Mouse (Mus musculus): ENCODE measurements around the gene Dip2c. TPM values are rescaled to one million over a fixed set of nuclear protein-coding genes. Genes with fewer than 3 reads are reported as not detected.
A peak's percentile ranks its signal among the peaks of the same experiment; 100 is the strongest.

The Dip2c gene
- 0.83 and 0.85 TPM in 2 replicates for polyA plus RNA-seq (2015; fragmentation: Nextera tagmentation; extraction: Ambion mirVana)

DNA sequence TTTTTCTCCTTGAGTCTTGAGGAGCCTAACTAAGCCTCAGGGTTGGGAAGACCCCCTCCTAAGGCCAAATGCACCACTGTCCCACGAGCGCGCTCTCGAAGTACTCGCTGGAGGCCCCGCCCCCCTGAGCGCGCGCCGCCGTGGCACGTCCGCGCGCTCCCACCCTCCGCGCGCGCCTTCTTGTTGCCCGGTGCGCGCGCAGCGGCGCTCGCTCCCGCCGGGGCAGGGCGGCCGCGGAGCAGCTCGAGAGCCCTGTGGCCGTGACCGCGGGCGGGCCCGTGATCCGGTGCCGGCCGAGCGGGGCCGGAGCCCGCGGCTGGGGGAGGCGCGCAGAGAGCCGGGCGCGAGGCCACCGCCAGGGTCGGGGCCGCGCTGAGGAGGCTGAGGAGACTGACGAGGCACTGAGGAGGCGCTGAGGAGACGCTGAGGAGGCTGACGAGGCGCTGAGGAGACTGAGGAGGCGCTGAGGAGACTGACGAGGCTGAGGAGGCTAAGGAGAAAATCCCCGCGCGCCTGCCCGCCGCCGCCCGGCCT, at the start of gene Dip2c:
TSS of gene Dip2c (plus strand) at position 207 of the 534 bp plus-strand sequence.
- WGBS (ENCODE audit: insufficient replicate concordance): 1% methylated on average over 54 of the region's 67 CpGs
- Histone ChIP-seq H3K9ac (replicated peaks) (peak within 1 kb of the TSS; percentile 75), H3K4me2 (ENCODE audit: low read depth, low read length) (peak within 1 kb of the TSS; percentile 87), H3K27ac (ENCODE audit: low read depth) (peak within 1 kb of the TSS; percentile 78), H3K4me1 (ENCODE audit: insufficient read depth) (peaks cover 3% of the 10 kb centered on the region; the same call in 1 of the 2 replicates), H3K36me3 (replicated peaks; ENCODE audit: insufficient read depth, low read length) (no peaks in the 10 kb centered on the region), H3K27me3 (ENCODE audit: insufficient read depth, low read length) (peaks cover 5% of the 10 kb centered on the region; the same call in 1 of the 2 replicates), H3K9me3 (ENCODE audit: low read length) (no peaks in the 10 kb centered on the region), H3K4me3 (ENCODE audit: low read depth, low read length) (peak within 1 kb of the TSS; percentile 76)
- ATAC-seq (peak; percentile 92), DNase-seq (peak; percentile 87)
- 0 out of 2 replicates have a peak, but pooled peaks have one; percentile 12 for TF ChIP-seq CTCF (IDR thresholded peaks at IDR 0.05; ENCODE audit: low read depth)
- TF ChIP-seq EP300 (IDR thresholded peaks at IDR 0.05; ENCODE audit: low read depth): no peak

DNA sequence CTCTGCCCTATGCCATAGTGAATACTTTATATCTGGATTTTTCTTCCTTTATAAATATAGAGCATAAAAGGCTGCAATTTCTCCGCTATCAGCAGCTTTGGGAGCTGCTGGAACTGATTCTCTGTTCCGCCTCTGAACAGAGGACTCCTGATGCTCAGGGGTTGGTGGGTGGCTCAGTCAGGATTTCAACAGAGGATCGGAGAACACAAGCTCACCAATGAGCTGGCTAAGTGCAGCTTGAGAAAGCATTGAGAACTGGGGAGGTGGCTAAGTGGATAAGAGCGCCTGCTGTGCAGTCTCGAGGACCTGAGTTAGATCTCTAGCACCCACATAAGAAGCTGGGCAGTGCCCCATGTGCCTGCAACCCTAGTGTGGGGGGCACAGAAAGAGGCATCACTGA, 49.2 kb upstream of the Dip2c start:
- Histone ChIP-seq H3K9ac (replicated peaks) (no peak overlapping the region), H3K27me3 (ENCODE audit: insufficient read depth, low read length) (no peaks in the 10 kb centered on the region), H3K4me3 (ENCODE audit: low read depth, low read length) (no peak overlapping the region), H3K9me3 (ENCODE audit: low read length) (no peaks in the 10 kb centered on the region), H3K27ac (ENCODE audit: low read depth) (no peak overlapping the region), H3K4me1 (ENCODE audit: insufficient read depth) (no peaks in the 10 kb centered on the region), H3K4me2 (ENCODE audit: low read depth, low read length) (no peak overlapping the region), H3K36me3 (replicated peaks; ENCODE audit: insufficient read depth, low read length) (no peaks in the 10 kb centered on the region)
- DNase-seq (no peak), ATAC-seq (no peak)
- TF ChIP-seq EP300 (IDR thresholded peaks at IDR 0.05; ENCODE audit: low read depth) (no peak), CTCF (IDR thresholded peaks at IDR 0.05; ENCODE audit: low read depth) (no peak)
- WGBS (ENCODE audit: insufficient replicate concordance): 77% methylated on average over 5 of the region's 5 CpGs

DNA sequence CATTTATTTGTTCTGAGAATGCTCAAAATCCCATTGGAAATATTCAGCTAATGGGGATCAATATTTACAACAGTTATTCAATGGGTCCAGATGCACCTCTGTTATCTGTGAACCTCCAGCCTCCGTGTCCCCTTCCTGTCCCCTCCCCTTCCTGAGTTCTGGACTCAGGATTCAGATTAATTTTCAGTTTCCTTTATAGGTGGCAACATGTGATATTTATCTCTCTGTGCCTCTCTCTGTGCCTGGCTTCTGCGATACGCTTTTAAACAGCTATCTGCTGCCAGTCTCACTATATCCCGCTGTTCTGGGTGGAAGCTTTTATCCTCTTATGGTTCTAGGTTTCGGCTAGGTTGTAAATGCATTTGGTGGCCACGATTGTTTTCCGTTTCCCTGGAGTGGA, 38.8 kb upstream of the Dip2c start:
- TF ChIP-seq CTCF (IDR thresholded peaks at IDR 0.05; ENCODE audit: low read depth) (no peak), EP300 (IDR thresholded peaks at IDR 0.05; ENCODE audit: low read depth) (peak; percentile 79)
- DNase-seq (no peak), ATAC-seq (peak; percentile 38; the same call in 1 of the 2 replicates)
- H3K4me1 ChIP-seq (ENCODE audit: insufficient read depth): no peaks in the 10 kb centered on the region
- H3K9ac ChIP-seq (replicated peaks): no peak overlapping the region
- 50% methylated on average over 7 of the region's 7 CpGs for WGBS (ENCODE audit: insufficient replicate concordance)
- no peak overlapping the region for H3K4me2 ChIP-seq (ENCODE audit: low read depth, low read length)
- no peak overlapping the region for H3K27ac ChIP-seq (ENCODE audit: low read depth)
- H3K27me3 ChIP-seq (ENCODE audit: insufficient read depth, low read length): no peaks in the 10 kb centered on the region
- no peak overlapping the region for H3K4me3 ChIP-seq (ENCODE audit: low read depth, low read length)
- no peaks in the 10 kb centered on the region for H3K9me3 ChIP-seq (ENCODE audit: low read length)
- H3K36me3 ChIP-seq (replicated peaks; ENCODE audit: insufficient read depth, low read length): no peaks in the 10 kb centered on the region

DNA sequence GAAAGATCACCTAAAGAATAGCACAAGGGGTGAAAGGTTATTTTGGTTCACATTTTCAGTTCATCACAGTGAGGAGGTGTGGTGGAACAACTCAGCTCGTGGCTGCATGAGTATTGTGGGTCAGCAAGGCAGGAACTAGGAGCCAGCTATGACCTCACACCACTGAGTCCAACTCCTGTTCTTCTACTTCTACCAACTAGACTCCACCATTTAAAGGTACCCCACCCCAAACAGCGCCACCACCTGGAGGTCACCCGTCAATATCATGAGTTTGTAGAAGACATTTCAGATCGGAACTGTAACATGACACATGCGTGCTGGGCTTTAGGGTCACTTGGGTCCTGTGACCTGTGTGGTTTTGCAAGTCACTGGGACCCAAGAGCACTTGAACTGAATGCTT, 37.2 kb upstream of the Dip2c start:
- no peak overlapping the region for H3K4me2 ChIP-seq (ENCODE audit: low read depth, low read length)
- ATAC-seq (no peak), DNase-seq (no peak)
- no peaks in the 10 kb centered on the region for H3K36me3 ChIP-seq (replicated peaks; ENCODE audit: insufficient read depth, low read length)
- H3K4me1 ChIP-seq (ENCODE audit: insufficient read depth): no peaks in the 10 kb centered on the region
- no peak for TF ChIP-seq EP300 (IDR thresholded peaks at IDR 0.05; ENCODE audit: low read depth)
- no peak for TF ChIP-seq CTCF (IDR thresholded peaks at IDR 0.05; ENCODE audit: low read depth)
- no peak overlapping the region for H3K27ac ChIP-seq (ENCODE audit: low read depth)
- H3K27me3 ChIP-seq (ENCODE audit: insufficient read depth, low read length): no peaks in the 10 kb centered on the region
- 71% methylated on average over 5 of the region's 5 CpGs for WGBS (ENCODE audit: insufficient replicate concordance)
- H3K4me3 ChIP-seq (ENCODE audit: low read depth, low read length): no peak overlapping the region
- no peak overlapping the region for H3K9ac ChIP-seq (replicated peaks)
- no peaks in the 10 kb centered on the region for H3K9me3 ChIP-seq (ENCODE audit: low read length)

DNA sequence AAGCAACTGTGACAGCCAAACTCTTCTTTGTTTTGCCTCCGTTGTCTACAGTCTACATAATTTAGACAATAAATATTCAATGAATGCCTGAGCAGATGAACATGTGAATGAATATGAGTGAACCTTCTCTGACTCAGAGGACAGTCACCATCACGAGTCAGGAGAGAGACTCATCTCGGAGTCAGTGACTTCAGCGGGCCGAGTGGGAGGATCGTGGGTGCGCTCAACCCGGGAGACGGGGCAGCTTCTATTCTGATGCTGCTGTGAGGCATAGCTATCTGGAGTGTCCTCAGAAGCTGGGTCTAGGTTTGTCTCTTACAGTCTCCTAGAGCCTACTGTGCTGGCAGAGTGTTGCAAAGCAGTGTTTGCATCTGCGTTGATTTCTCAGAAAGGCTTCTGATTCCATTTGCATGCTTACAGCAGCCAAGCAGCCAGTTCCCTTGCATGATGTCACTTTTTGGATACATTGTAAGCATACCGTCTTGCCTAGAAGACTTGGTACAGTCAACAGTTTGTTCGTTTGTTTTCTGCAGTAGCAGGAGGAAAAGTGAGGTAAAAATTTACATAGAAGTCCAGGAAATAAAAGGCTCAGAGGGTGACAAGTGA, 36.6 kb upstream of the Dip2c start:
- Histone ChIP-seq H3K27me3 (ENCODE audit: insufficient read depth, low read length) (no peaks in the 10 kb centered on the region), H3K27ac (ENCODE audit: low read depth) (no peak overlapping the region), H3K4me2 (ENCODE audit: low read depth, low read length) (no peak overlapping the region), H3K4me3 (ENCODE audit: low read depth, low read length) (no peak overlapping the region), H3K9ac (replicated peaks) (no peak overlapping the region), H3K4me1 (ENCODE audit: insufficient read depth) (no peaks in the 10 kb centered on the region), H3K36me3 (replicated peaks; ENCODE audit: insufficient read depth, low read length) (no peaks in the 10 kb centered on the region), H3K9me3 (ENCODE audit: low read length) (no peaks in the 10 kb centered on the region)
- TF ChIP-seq CTCF (IDR thresholded peaks at IDR 0.05; ENCODE audit: low read depth) (no peak), EP300 (IDR thresholded peaks at IDR 0.05; ENCODE audit: low read depth) (no peak)
- WGBS (ENCODE audit: insufficient replicate concordance): 89% methylated on average over 12 of the region's 12 CpGs
- DNase-seq: no peak
- no peak for ATAC-seq

DNA sequence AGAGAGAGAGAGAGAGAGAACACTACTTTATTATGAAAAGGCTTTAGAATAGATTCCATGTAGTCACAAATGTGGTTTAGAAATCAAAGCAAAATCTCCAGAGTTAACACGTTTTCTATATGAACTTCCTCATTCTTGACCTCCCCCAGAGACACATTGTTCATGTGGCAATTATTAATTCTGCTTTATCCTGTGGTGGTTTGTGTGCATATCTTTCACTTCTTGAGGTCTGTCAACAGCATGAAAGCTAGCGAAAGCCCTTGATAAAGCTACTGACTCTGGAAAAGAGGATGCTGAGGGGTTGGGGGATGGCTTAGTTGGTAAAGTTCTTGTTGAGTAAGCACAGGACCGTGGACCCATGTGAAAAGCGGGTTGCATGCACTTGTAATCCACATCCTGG, 14.6 kb upstream of the Dip2c start:
- H3K36me3 ChIP-seq (replicated peaks; ENCODE audit: insufficient read depth, low read length): no peaks in the 10 kb centered on the region
- H3K4me3 ChIP-seq (ENCODE audit: low read depth, low read length): no peak overlapping the region
- H3K4me2 ChIP-seq (ENCODE audit: low read depth, low read length): no peak overlapping the region
- TF ChIP-seq CTCF (IDR thresholded peaks at IDR 0.05; ENCODE audit: low read depth) (no peak), EP300 (IDR thresholded peaks at IDR 0.05; ENCODE audit: low read depth) (no peak)
- H3K27ac ChIP-seq (ENCODE audit: low read depth): no peak overlapping the region
- H3K9ac ChIP-seq (replicated peaks): no peak overlapping the region
- H3K9me3 ChIP-seq (ENCODE audit: low read length): no peaks in the 10 kb centered on the region
- no peaks in the 10 kb centered on the region for H3K27me3 ChIP-seq (ENCODE audit: insufficient read depth, low read length)
- ATAC-seq (no peak), DNase-seq (no peak)
- WGBS (ENCODE audit: insufficient replicate concordance): 37% methylated on average over 4 of the region's 4 CpGs
- no peaks in the 10 kb centered on the region for H3K4me1 ChIP-seq (ENCODE audit: insufficient read depth)
